Mouse (Mus musculus): Measurements from ENCODE around the gene Col7a1.

The Col7a1 gene

GRCm38 (mm10) chr9:108953081-108953636 is at the start of gene Col7a1:
Col7a1 (plus strand) TSS chr9:108953586.
- DNase-seq (ENCODE audit: low spot score): no peak

- no peak for DNase-seq (ENCODE audit: low spot score)
Measured at GRCm38 (mm10) chr9:108912308-108912707, 41.1 kb upstream of the Col7a1 start.

DNA sequence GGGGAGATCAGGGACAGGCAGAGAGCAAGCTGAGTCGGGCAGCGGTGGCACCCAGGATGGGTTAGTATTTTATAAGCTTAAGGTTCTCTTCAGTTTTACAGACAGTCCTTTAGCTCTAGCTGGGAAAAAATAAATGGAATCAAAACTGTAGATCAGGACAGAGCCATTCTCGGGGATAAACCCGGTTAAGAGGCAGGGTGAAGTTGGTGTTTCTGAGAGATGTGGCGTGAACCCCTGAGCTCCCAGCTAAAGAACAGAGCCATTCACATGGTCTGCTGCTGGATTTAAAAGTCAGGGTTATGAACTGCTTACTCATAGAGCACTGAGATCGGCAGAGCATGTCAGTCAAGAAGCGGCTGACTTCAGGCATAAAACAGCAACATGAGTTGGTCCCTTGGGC is 40.2 kb upstream of the Col7a1 start:
- DNase-seq (ENCODE audit: low spot score): no peak

GRCm38 (mm10) chr9:108913621-108914020 is 39.8 kb upstream of the Col7a1 start:
- DNase-seq (ENCODE audit: low spot score): no peak

- no peak for DNase-seq (ENCODE audit: low spot score)
Measured at GRCm38 (mm10) chr9:108914491-108914890, 38.9 kb upstream of the Col7a1 start, which contains the start of gene Tmem89. Tmem89 (plus strand) TSS chr9:108914619.

- DNase-seq (ENCODE audit: low spot score): no peak
Measured at GRCm38 (mm10) chr9:108925897-108926296, 27.5 kb upstream of the Col7a1 start.

DNA sequence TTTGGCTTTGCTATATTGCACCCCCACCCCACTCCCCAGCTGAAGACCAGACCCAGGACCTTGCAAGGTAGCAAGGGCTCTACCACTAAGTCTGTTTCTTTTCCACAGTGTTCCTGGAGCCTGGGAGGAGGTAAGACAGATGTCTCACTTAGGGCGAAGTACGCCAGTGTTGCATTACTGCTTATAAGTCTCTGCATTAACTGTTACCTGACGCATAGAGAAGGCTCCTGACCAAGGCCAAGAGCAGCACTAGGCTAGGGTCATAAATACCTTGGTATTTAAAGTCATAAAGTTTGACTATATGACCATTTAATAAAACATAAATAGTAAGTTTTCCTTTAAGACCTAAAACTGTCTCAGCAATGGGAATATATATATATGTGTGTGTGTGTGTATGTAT is 25.0 kb upstream of the Col7a1 start:
- no peak for DNase-seq (ENCODE audit: low spot score)

- DNase-seq (ENCODE audit: low spot score): no peak
Measured at GRCm38 (mm10) chr9:108935991-108936390, 17.4 kb upstream of the Col7a1 start.

- DNase-seq (ENCODE audit: low spot score): peak; percentile 90
Measured at GRCm38 (mm10) chr9:108936418-108937364, 16.7 kb upstream of the Col7a1 start, which contains the start of gene Uqcrc1. Uqcrc1 (plus strand) TSS chr9:108936633.

DNA sequence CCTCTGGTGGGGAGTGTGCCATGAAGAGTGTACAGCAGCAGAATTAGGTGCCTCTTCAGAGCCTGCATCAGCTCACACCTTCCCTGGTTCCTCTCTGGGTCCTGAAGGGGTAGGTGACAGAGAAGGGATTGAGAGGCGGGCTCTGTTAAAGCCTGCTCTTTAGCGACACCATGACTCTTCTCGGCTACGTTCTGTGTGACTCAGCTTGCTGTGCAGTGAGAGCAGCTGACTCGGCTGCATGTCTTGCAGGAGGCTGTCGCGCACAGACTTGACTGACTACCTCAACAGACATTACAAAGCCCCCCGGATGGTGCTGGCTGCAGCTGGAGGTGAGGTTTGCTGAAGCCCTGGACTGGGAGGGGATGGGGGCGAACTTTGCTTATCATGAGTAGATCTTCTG is 8.3 kb upstream of the Col7a1 start:
- DNase-seq (ENCODE audit: low spot score): no peak

DNA sequence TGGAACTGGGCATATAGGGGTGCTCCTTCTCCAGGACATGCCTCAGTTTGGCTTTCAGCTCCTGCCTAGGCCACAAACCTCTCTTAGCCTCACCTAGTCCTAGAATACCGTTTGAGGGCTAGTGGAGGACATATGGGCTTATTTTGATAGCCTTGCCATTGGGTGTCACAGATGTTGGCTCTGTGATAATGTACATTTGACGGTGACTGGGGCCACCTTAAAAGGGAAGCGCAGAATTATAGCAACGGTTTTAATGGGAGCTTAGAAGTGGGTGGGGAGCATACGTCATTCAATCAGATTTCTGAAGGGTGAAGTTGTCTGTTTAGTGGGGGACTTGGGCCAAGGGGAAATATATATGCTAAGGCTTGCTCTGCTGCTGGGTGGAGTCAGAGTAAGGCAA is 7.8 kb upstream of the Col7a1 start:
- DNase-seq (ENCODE audit: low spot score): no peak

DNA sequence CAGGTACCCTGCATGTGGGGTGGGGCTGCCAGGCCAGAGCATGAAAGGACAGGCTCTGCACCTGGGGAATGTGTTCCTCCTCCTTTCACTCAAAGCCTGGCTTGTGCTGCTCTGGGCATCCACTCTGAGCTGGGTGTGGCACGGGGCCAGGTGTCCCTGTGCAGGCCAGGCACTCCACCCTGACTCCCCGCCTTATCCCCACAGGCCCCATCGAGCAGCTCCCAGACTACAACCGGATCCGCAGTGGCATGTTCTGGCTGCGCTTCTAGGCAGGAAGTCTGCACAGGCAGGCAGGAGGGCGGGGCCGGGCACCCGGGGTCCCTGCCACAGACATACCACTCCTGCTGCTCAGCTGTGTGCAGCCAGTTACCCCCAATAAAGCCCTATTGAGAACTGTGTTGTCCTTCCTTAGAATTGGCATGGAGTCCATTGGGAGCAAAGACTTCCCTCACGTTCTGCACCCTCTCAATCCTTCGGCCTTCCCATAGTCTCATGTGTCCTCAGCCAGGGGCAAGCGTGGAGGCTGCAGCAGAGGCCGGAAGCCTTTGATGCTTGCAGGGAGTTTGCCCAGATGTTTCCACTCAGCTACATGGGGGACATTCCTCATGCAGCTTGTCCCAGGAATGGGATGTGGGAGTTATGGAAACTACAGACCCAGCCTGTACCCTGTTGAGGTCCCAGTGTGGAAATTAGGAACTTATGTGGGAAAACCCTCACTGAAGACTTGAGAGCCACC is 4.0 kb upstream of the Col7a1 start:
- DNase-seq (ENCODE audit: low spot score): no peak

DNA sequence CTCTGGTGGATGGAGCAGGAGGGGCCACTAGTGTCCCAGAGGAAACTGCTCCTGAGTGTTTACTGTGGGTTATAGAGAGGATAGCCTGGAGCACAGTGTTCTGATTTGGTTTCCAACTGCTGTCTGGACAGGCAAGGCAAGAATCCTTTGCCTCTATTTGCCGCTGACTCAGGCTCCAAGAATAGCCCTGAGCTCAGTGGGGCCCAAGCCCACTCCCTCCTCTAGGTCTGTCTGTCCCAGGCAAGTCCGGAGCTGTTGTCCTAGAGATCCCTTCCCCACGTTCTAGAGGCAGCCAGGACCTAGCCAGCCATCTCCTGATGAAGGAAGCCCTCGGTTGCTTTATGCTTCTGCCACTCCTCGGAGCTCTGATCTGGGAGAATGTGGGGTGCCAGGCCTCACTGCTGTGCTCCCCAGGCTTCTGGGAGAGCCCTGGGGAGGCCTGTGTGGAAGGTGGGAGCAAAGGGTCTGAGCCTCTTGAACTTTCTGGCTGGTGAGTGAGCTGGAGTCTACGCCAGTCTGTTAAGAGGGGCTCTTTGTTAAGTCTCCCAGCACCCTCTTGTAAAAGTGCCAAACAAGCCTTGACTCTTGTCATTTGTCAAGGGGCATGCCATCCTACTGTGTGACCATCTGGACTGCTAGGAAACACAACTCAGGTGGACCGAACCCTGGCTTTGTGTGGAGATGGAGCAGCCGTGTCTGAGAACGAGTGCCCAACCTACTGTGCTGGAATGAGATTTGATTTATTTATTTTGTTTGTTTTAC is 3.2 kb upstream of the Col7a1 start:
- DNase-seq (ENCODE audit: low spot score): no peak

DNA sequence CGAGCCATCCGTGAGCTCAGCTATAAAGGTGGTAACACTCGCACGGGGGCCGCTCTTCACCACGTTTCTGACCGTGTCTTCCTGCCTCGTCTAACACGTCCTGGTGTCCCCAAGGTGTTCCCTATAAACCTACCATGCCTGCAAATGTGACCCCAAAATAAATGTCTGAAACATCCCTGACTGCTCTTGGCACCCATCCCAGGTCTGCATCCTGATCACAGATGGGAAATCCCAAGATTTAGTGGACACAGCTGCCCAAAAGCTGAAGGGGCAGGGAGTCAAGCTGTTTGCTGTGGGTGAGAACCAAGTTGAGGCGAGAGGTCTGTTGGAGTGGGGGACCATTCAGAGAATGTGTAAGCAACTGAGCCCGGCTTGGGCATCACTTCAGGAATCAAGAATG is 1.9 kb downstream of the Col7a1 start:
- no peak for DNase-seq (ENCODE audit: low spot score)

- no peak for DNase-seq (ENCODE audit: low spot score)
Measured at GRCm38 (mm10) chr9:108955846-108956245, 2.5 kb downstream of the Col7a1 start.

DNA sequence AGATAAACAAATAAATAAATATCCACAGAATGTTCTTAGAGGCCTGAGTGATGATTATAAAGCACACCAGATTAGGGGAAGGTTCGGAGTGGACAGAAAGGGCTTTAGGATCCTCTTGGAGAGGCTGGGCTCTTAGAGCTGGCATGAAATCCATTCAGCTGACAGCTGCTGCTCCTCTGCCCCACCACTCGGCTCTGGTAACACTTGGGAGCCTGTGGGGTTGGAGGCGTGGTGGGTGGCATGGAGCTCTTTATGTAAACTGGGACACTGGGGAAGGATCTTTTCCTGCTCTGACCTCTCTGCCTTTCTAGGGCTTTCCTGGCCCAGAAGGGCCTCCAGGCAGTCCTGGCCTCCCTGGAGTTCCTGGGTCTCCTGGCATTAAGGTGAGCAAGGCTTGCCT is 10.2 kb downstream of the Col7a1 start:
- DNase-seq (ENCODE audit: low spot score): no peak

GRCm38 (mm10) chr9:108964338-108964737 is 11.0 kb downstream of the Col7a1 start:
- no peak for DNase-seq (ENCODE audit: low spot score)

GRCm38 (mm10) chr9:108970623-108971022 is 17.2 kb downstream of the Col7a1 start:
- DNase-seq (ENCODE audit: low spot score): no peak

GRCm38 (mm10) chr9:108976483-108976882 is 23.1 kb downstream of the Col7a1 start:
- DNase-seq (ENCODE audit: low spot score): no peak

GRCm38 (mm10) chr9:108977966-108978365 is 24.6 kb downstream of the Col7a1 start:
- DNase-seq (ENCODE audit: low spot score): no peak

DNA sequence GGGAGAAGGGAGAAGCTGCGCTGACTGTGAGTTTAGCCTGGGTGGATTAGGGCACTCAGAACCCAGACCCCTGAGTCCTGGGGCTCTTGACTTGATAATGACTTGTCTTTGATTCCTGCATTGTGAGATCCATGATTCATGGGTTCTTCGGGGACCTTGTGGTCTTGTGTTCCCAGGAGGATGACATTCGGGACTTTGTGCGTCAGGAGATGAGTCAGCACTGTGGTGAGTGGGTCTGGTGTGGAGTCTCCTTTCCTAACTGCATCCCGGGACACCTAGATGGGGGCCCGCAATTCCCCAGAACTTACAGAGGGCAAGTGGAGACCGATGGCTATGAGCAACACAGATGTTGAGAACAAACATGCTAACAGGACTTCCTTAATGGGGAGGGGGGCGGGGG is 29.1 kb downstream of the Col7a1 start:
- DNase-seq (ENCODE audit: low spot score): no peak

GRCm38 (mm10) chr9:108983209-108983608 is 29.8 kb downstream of the Col7a1 start:
- DNase-seq (ENCODE audit: low spot score): no peak
